Mouse (Mus musculus) lung, postnatal 10 days (tissue): ENCODE measurements around the gene Tbata.

Source experiments
- DNase-seq: peaks from one replicate; pipeline ENCODE4 v3.0.0; 2021

The Tbata gene

DNA sequence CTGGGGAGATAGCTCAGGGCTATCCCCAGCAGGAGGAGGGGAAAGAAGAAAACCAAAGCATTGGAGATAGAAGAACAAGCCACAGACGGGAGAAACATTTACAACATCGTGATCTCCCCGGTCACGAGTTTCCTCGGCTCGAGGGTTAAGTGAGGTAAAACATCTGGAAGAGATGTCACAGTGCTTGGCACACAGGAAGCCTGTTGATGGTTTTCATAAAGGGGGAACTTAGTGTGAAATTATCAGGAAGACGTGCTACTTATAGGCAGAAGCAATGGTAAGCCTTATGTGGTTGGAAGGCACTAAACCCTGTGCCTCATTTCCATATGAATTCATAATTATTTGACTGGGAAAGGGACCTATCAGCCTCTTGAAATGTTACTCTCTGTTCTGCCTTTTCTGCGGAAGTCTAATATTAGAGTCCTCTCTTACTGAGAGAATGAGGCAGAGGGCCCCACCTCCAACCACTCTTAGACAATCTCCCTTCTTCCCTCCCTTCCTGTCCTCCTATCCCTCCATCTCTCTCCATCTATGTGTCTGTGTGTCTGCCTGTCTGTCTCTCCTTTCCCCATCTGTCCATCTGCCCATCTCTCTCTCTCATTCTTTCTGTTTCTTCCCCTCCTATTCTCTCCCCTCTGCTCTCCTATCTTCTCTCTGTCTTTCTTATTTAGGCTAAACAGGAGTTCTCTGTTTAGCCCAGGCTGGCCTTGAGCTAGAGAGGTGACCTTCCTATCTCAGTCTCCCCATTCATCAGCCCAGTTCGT is 4.2 kb upstream of the Tbata start:
- DNase-seq: peak; percentile 30

DNA sequence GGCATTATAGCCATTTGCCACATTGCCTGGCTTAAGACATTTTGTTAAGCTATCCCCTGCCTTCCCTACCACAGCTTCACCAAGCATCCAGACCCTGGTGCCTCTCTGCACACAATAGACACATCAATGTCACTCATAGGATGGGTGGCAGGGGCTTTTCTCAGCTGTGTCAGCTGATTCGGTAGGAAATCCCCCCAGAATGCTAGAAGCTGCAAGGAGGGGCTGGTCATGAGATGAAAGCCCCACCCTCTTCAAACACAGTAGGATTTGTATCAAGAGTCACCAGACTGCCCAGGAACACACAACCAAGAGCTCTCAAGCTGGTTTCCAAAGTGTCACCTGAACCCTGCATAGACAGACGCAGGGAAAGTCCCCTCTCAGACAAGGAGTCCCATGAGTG is 3.4 kb upstream of the Tbata start:
- DNase-seq: no peak

DNA sequence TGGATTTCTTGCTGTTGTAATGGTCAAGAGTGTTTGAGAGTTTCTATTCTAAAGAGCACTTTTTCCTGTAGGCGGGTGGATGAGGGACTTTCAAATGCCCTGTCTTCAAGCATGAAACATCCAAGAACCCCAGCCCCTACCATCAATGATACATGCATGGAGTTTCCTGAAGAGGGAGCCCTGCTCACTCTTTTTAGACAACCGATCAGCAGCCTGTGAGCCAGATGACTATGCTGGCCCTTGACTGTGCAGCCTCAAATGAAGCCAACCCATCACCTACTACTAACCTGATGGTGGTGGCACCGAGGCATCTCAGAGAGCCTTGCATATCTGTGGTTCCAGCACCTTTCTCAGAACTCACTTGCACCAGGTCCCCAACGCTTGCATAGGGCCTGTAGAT is 742 bp downstream of the Tbata start:
- DNase-seq: no peak

DNA sequence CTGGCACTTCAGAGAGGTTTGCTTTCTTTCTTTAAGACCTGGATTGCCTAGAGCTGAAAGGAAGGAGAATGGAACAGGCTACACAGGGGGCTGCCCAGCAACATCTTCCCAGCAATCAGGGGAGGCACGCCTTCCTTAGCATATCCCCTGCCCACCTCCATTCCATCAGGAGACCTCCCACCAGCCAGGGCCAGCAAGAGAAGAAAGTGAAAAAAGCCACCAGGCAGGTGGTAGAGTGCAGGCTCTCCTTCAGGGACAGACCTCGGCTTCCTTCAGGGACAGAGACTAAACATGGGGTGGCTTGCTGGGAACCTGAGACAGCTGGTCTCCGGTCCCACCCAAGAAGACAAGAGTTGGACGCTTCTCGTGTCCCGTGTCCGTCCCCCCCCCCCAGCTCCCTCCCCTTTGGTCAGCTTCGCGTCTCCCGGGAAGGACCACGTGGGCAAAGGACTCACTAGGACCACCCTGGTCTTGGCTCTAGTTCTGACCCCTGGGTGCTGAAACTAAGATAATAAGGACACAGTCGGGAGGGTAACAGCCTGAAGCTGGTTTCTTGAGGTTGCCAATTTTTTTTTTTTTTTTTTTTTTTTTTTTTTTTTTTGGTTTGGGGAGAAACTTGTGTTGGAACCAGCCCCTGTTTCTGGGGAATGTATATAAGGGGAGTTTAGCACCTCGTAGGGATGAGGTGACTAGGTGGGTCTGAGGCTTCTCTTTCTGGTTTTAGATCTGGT is 3.1 kb downstream of the Tbata start:
- DNase-seq: no peak

DNA sequence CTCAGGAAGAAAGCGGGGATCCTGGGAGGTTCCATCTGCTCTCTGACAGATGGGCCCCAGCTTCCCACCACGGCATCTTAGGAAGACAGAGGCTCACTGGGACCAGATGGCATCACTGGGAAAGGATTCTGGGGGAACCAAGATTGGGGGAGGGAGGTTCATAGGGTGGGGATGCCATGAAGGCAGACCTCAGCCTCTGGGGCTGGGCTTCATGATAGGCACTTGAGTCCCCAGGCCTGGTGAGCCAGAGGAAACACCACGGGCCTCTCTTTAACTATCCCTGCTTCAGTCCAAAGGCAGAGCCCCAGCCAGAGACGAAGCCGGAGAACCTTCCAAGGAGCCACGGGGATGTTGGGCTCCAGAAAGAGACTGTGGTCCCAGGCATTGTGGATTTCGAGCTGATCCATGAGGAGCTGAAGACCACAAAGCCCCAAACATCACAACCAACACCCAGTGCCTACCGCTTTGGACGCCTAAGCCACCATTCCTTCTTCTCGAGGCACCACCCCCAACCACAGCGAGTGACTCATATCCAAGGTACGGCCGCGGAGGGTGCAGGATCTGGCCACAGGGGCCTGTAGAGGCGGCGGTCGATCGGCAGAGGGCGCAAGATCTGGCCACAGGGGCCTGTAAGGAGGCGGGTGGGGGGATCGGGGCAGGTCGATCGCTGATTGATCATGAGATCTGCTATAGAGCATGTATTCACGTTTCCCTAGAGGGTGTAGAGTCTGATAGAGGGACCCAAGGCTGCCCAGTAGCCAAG is 3.9 kb downstream of the Tbata start:
- DNase-seq: peak; percentile 55

DNA sequence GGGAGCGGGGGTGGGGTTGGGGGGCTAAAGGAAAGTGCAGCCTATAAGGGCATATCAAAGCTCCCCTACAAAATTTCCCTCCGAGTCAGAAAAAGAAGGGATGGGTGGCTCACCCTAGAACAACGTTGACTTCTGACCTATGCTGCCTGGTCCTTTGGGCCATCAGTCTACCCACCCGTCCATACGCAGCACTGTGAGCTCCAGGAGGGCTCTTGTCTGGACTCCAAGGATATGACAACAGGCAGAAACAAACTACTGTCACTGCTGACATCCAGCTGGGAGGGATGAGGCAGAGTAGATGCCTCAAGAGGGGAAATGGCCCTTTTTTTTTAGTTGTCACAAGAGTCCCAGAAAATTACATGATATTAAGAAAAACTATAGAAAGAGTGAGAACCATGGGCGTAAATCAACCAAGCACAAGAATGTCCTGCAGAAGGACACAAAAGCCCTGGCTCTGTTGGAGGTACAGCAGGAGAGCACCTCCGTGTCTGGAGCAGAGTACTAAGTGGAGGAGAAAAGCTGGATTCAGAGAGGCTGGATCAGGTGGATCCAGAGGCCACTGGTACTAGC is 4.6 kb downstream of the Tbata start:
- DNase-seq: no peak

DNA sequence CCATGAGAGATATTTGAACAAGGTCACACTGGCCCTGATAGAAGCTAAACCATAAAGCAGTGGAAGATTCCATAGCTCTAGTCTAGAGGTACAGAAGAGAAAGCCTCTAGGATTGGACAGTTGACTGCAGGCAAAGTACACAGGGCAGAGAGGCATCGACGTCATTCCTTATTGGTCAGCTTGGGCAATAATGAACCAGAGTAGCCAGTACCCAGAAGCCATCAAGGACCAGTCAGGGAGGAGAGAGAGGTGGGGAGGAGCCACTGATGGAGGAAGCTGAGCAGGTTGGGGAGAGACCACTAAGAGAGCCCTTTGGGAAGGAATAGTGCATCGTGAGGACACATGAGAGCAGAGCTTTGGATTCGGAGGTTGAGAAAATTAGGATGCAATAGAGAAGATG is 6.0 kb downstream of the Tbata start:
- DNase-seq: no peak

DNA sequence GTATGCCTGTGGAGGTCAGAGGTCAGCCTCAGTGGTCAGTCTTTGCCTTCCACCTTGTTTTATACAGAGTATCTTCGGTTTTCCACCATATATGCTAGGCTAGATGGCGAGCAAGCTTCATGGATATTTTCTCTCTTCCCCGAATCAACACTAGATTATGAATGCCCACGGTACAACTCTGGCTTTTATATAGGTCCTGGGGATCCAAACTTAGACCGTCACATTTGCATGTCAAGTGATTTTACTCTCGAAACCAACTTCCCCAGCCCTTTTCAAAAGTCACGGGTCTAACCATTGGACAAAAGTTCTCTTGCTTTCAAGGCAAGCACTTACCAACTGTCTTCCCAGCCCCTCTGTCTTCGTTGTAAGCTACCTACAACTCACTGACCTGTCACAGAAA is 6.9 kb downstream of the Tbata start:
- no peak for DNase-seq

DNA sequence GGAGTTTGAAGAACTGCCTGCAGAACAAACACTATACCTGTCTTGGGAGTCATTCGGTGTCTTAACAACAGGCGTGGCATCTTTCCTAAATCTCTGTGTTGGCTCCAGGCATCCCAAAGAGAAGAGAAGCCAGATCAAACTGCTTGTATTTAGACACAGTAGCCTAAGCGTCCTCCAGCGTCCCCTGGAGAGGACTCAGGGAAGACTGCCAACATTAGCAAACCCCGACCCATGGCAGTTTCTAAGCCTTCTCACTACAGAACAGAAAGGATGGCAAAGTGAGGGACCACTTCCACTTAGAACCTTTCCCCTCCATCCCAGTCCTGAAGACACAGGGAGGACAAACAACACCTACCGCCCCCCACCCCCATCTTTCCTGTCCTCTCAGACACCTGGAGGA is 8.2 kb downstream of the Tbata start:
- no peak for DNase-seq

DNA sequence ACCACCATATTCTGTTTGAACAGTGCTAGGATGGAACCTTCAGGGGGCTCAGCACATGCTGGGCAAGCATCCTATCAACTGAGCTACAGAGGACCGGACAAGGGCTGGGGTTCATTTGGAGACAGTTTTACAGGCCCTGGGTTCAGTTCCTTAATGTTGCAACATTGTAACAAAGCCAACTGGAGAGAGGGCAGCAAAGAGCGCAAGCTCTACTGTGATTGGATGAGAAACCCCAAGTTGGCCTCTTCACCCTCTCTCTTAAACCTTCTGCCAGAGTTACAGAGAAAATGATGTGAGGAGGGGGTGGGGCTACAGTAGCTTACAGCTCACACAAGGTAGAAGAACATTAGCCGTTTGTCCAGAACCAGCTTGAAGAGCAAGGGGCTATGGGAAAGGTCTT is 15.2 kb downstream of the Tbata start:
- no peak for DNase-seq

DNA sequence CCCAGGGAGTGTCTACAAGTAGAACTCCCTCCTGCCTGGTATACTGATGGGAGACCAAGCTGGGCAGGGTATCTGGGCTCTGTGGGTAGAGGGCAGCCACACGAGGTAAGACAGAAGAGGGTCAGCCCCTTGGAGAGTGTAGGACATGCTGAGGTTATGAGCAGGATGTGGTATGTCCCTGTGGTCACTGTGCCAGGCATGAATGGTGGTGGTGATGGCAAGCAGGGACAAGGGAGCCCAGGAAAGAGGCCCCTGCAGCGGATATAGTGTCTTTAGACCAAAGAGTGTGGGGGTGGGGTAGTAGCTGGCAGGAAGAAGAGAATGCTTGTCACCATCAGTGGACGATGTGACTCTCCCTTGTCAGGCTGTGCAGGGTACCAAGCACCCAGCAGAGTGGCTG is 16.3 kb downstream of the Tbata start:
- DNase-seq: no peak

DNA sequence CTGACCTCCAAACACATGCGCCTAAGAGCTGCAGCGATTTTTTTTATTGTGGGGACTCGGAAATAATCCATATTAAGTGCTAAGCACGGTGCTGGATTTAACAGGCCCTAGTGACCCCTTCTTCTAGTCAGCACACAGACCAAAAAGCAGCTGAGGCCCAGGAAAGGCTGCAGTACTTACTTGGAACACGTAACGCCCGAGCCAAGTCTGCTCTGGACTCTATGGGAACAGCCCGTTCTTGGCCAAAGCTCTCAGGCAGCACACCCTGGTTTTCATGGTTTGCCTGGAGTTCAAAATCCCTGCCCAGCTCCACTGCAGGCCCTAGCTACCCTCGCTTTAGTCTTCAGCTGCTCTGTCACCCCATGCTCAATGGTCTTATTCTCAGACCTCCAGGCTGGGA is 22.9 kb downstream of the Tbata start:
- peak; percentile 52 for DNase-seq

DNA sequence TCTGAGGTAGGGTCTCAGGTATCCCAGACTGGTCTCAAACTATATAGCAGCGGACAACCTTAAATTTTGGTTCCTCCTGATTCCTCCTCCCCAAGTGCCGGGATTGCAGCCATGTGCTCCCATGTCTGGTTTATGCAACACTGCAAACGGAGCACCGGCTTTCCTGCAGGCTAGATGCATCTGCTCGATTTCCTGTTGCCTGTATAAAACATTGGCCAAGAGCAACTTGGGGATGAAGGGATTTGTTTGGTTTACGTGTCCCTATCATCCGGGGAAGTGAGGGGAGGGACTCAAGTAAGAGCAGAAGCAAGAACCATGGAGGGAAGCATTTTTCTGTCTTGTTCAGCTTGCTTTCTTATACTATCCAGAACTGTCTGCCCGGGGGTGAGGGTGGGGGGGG is 23.5 kb downstream of the Tbata start:
- DNase-seq: peak; percentile 39

DNA sequence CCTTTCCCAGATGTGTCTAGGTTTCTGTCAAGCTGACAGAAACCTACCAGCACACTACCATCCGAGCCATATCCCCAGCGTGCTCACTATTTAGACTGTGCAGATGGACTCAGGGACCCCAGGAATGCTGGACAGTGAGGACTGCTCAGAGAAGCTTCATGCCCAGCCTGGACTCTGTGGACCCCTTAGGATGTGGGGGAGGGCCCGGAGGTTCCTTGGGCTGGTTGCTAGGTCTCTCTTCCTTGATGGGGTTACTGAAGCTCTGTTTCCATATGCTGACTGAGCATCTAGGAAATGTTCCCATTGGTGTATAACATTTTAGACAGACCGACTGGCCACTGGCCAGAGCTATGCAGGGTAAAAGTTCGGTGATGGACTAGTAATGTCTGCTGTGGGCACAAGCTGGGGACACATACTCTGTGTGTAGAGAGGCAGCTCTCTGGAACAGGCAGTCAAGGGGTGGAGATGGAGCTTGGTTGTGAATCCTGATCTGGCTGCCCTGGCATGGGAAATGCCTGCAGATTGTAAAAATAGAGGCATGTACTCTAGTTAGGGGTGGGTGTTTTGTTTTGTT is 24.1 kb downstream of the Tbata start:
- DNase-seq: peak; percentile 43

DNA sequence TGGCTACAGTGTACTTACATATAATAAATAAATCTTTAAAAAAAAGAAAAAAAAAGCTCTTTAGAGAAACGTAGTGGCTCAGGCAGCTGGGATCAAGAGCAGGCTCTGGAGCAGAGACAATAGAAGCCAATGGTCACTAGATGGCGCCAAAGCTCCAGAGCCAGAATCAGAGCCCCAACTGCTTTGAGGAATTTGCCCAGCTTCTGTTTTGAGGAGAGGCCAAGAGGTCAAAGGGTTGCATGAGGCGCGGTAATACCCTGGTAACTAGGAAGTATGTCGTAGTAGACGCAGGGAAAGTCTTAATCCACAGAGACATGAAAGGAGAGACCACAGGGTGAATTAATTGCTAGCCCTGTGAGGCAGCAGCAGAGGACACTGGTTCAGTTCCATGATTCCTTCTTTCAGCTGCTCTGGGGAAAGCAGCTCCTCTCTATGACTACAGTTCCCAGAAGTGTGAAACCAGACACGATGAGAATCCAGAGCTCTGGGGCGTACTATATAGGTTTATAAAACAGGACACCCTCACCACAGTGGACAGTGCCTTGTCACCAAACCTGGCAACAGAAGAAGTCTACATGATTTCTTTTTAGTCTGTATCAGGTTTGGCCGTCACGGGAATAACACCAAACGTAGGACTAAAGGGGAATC is 27.9 kb downstream of the Tbata start:
- DNase-seq: peak; percentile 86

DNA sequence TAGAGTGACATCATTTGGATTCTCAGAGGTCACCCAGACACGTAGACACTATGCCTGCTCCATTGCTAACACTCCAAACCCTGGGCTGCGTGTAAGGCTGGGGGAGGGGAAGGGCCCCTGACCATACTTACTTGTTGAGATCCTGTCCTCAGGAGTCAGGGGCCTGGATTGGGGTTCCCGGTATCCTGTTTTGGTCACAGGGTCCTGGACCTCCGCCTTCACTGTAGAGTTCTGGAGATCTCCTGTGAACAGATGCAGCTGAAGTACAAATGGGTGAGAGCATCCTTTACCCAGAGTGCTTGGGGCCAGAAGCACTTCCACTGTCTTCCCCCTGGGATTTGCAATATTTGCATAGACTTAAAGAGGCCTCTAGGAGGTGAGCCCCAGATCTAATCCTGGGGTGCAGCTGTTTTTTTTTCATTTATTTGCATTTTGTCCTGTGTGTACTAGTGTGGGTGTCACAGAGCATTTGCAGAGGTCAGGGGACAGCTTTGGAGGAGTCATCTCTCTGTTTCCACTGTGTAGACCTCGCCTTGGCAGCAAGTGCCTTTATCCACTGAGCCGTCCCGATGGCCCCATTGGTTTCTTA is 28.6 kb downstream of the Tbata start:
- DNase-seq: no peak

DNA sequence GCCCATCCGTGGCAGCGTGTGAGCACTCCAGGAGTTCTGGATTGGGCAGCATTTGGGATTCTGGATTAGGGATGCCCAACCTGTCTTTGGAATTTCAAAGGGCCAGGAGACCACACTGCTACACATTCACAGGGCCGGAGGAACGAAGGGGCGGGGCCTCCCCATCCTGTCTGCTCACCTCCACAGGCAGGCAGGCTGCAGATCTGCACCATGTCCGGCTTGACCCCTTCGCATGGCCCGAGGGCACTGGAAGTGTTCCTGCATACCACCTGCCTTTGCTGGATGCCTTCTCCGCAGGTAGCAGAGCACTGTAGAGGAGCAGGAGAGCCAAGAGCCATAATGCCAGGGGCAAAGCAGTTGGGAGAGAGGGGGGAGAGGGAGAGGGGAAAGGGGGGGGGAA is 29.2 kb downstream of the Tbata start:
- DNase-seq: no peak

DNA sequence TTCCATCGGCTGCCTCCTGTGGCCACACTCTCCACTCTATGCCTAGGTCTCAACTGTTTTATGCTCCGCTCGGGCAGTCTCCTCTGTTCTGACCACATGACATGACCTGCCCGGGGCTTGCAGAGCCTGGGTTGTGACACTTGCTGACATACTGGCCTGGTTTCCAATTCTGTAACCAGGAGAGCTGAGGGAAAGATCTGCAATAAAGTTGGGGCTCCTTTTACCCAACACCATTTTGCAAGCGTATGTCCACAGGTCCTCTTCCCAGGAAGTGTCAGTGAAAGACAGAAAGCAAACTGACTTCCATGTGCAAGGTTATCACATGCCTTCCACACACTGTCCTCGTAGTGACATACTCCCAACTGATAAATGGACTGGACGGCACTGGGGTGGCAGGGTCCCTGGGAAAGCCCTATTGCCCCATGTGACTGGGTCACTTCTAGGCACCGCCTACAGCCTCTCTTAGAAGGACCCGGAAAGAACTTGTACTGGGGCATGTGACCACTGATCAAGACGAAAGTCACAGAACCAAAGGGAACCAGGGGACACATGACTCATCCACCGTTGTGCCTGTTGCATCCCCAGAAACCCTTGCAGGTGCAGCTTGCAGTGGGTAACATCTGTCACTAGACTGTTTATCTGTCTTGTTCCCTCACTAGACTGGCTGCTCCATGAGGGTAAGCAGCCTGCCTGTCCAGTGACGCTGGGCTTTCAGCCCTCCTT is 30.0 kb downstream of the Tbata start:
- DNase-seq: no peak

DNA sequence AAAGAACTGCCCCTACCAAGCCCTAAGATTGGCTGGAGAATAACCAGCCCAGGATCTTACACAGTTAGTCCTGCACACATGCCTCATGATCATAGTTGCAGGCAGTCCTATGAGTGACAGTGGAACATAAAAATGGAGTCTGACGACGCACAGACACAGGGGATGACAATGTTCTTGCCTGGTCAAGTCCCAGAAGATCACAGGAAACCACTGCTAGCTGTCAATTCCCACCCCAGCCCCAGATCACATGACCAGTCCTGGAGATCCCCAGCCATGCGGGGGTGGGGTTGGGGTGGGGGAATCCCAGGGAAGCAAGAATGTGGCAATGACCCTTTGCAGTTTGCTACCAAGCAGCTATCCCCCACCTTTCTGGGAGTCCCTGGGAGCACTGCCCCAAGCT is 32.2 kb downstream of the Tbata start:
- DNase-seq: no peak

DNA sequence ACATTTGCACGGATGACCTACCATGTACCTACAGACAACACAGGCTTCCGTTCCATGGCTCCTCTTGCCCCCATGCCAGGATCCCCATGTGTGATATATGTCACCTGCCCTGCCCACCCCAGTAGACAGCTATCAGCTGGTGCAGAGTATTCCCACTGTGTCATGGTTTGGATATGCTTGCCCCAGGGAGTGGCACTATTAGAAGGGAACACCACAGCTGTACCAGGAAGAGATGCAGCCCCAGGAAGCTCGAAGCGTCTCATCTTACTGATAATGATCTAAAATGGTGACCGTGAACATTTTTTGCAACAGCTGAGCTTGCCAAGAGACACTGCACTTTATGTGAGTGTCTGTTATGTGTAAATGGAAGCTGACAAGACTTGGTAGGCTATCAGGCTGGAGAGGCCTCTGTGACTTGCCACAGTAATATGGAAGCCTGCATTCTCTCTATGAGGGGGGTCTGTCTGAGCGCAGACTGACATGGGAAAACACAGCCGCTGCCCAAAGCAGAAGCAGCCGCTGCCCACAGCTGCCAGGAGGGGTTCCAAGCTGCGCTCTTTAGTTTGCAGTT is 36.4 kb downstream of the Tbata start:
- no peak for DNase-seq

DNA sequence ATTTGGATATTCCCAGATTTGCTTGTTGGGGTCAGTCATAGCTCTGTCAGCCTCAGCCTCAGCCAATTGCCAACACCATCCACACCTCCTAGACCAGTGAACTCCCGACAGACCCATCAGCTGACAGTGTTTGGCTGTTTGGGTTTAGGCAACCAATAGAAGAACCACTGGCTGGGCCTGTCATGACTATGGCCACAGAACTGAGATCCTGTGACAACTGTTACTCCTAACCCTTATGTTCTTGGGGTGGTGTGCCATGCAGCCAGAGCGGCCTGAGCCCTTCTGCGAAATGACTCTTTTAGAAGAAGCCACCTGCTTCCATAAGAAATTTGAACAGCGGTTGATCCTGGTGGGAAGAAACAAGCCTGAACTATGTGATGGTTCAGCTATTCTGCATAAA is 39.4 kb downstream of the Tbata start:
- DNase-seq: no peak
